Mouse (Mus musculus) lung, postnatal 25 days (tissue): ENCODE data around the gene Cep295nl.
"Not testable (repeated sequence)": the region's sequence is repeated elsewhere in the genome, so short reads cannot be mapped to it uniquely, and the experiment has no call there.

ENCODE experiments used
- DNase-seq: peaks from one replicate; pipeline ENCODE4 v3.0.0; 2022; ENCODE audit warnings: low spot score

Cep295nl gene

DNA sequence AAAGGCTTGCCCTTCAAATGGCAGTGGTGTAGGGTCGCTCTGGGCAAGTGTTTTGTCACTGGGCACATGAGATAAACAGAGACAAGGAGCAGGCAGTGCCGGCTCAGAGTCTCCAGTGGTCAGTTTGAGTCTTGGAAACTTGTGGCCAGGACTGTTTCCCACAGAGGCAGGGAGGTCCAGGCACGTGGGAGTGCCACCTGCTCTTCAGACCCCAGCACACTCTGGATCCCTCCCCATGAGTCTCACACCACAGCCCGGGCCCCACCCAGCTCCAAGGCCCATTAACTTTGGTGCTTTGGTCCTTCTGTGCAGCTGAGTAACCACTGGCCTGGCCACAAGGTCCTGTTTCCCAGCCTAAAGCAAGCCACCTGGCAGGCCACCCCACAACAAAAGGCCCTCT lies 20.3 kb downstream of the Cep295nl start:
- DNase-seq = no peak

DNA sequence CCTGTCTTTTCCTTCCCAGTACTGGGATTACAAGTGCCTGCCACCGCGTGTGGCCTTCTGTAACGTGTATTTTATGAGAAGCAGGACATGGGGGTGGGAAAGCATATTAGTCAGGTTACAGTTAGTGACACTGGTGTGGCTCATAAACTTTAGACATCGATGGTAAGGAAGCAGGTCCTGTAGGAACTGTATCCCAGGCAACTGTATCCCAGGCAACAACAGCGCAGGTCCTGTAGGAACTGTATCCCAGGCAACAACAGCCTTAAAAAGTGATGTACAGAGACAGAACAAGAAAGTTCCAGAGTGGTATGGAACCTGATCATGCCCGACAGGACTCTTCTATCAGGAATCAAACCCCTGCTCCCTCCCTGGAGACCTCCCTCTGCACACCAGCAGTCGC lies 20.8 kb downstream of the Cep295nl start:
- no peak for DNase-seq

- DNase-seq = peak; percentile 69
These were observed 23.6 kb downstream of the Cep295nl start for GRCm38 (mm10) chr11:118318678-118319077.

DNA sequence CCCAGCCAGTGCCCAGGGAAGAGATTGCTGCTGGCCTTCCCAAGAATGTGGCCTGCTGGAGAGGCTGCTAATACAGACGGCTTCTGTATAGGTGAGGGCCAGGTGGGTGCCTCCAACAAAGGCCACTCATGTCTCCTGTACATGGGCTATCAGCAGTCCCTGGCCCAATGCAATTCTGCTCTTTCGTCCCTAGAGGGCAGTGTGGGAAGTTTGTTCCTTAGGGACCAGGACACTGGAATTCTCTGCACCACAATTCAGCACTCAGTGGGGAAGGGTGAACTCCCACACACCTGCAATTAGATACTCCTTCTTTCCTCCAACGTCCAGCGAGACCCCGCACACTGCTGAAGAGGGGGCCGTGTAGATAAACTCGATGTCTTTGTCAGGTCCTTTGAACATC lies 25.2 kb downstream of the Cep295nl start:
- DNase-seq = peak; percentile 74

DNA sequence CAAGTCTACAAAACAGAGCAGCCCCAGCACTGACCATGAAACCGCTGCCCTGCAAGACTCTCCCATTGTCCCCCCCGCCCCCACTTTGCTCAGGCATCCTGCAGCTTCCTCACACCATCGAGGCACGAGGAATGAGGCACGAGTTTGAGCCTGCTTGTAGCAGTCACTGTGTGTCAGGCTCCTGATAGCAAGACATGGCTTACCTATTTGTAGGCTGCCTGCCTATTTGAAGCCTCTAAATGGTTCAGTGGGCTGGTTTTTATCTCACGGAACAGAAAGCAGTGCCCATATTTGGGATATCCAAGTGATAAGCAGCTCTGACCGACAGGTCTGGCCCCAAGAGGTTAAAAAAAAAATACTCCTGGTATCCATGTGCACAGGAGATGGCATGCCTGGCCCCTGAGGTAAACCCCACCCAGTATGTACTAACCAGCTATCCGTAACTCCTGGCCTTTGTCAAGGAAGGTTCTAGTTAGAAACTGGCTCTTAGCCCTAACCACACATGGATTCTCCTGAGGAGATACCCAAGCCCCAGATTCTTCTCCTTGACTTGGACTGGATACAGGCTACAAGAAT lies 26.0 kb downstream of the Cep295nl start:
- DNase-seq = no peak

DNA sequence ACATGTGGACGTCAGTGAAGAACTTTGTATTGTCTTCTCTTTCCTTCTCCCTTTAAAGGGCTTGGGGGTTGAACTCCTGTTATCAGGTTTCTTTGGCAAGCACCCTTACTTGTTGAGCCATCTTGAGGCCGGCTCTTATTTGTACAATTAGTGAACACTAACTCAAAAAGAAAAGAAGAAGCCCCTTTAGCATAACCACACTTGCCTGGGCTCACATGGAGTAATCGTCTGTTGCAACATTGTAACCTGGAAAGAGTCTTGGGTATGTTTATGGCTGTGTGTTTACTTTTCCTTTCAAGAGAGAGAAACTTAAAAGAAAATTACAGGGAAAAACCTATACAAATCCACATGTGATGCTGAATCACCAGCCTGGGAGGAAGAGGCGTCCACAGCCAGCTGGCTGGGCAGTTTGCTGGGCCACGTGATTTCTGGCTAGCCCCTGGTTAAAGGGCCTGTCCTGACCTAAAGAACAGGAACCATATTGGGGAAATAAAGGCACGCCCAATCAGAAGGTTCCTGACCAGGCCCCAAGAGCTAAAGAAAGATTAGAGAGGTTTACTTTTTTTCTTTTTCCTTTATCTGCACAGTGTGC lies 30.1 kb downstream of the Cep295nl start:
- no peak for DNase-seq

DNA sequence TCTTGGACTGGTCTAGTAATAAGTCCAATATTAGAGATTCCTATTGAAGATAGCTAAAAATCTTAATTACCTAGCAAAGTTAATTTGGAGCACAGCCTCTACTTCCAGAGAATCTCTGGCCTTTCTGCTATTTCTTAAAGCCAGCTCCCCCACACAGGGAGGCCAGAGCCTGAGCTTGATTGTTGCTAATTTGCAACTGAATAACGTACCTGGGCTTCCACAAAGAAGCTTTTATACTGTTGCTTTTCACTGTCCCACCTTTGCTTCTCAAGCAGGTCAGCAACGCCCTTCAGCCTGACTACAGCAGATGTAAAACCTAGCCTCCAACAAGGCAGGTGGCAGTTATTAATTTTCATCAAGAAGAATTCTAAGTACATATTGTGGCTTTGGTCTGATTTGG lies 34.3 kb downstream of the Cep295nl start:
- not testable (repeated sequence) for DNase-seq

DNA sequence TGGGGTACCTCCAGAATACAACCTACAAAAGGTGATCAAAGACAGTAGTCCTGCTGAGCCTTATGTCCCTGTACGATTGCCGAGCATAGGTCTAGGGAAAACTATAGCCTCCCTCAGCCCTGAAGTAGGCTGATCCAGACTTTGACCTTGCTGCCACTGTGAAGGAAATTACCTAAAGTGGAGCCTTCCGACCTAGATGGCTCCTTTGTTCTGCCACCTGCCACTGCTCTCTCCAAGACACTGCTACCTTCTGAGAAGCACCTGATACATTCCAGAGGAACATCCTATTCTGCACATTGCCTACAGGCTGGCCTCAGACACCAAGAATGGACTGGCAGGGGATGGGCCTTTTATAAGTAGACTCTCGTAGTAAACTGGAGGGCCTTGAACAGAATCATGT lies 38.3 kb downstream of the Cep295nl start:
- DNase-seq = not testable (repeated sequence)

DNA sequence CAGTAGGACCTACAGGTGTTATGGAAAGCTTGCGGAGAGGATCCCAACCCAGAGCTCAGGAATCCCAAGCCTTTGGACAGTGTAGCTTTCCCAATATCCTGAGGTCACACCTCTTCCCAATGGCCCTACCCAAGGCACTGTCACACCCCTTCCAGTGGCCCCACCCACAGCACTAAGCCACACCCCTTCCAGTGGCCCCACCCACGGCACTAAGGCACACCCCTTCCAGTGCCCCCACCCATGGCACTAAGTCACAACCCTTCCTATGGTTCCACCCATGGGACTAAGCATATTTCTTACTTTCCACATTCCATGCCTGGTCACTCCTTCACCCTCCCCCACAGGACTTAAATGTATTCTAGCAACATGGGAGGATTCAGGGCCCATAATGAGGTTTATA lies 43.5 kb downstream of the Cep295nl start:
- no peak for DNase-seq

DNA sequence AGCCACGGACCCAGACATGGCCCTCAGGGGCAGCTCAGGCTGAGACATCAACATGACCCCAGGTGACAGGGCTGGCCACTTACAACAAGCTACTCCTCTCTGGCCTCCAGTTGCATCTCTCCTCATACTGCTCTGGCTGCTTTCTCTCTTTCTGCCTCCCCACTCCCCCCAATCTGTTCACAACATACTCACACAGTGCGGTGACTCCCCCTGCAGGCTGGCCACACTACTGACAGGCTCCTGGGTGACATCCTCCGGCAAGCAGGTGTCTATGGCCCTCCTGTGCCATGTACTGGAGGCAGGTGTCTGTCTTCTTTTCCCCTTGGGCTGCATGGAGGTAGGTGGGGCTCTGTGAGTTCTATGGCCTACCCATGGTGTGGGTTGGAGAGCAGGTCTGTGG lies 44.3 kb downstream of the Cep295nl start:
- no peak for DNase-seq

DNA sequence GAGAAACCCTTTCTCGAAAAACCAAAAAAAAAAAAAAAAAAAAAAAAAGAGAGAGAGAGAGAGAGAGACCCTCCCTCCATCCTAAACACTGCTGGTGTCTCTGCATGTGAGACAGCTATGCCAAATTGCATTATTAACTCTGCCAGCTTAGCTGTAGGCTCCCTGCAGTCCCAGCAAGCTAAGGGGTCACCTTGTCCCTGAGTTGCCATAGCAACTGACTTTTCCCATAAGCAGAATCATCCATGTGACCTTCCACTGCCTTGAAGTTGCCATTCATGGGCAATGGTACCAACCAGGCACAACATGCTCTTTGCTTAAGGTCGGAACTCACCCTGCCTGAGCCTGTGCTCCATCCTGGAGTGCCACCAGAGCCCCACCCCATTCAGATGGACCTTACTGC lies 47.3 kb downstream of the Cep295nl start:
- DNase-seq = no peak

GRCm38 (mm10) chr11:118292671-118293070 lies 49.6 kb downstream of the Cep295nl start:
- no peak for DNase-seq

DNA sequence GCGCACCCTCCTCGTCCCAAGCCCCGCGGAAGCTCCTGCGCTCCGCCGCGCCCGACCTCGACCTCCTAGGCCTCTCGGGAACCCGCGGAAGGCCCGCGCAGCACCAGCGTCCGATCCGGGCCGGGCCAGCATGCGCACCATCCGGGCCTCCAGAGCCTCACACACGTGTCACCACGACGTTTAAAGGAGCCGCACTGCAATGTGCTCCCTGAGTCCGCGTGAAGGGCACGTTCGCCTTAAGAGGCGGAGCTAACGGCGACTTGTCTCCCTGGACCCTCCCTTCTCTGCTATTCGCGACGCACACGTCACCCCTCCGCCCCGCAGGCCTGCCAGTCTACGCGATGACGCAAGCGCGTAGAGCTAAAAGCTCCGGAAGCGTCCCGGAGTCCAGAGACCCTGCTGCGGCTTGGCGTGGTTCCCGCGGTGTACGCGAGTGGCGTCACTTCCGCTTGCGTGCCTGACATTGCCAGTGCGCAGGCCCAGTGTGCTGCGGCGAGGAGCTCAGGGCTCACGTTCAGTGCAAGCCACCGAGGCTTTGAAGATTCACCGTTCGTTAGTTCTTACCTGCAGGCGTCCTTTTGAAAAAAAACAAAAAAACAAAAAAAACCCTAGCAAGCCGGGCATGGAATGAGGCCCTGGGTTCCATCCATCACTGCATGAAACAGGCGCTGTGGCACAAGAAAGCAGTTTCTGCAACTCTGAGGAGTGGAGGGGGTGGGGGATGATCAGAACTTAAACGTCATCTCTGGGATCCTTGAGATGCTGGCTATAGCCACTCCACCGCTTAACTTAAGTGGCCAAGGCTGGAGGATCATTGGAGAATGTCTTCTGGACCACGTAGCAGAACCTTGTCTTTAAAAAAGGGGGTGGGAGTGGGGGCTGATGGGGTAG lies 52.1 kb downstream of the Cep295nl start, which contains the start of gene Usp36:
TSS of gene Usp36 (minus strand) at position 246 of the 891 bp plus-strand sequence.
- DNase-seq = peak; percentile 100

DNA sequence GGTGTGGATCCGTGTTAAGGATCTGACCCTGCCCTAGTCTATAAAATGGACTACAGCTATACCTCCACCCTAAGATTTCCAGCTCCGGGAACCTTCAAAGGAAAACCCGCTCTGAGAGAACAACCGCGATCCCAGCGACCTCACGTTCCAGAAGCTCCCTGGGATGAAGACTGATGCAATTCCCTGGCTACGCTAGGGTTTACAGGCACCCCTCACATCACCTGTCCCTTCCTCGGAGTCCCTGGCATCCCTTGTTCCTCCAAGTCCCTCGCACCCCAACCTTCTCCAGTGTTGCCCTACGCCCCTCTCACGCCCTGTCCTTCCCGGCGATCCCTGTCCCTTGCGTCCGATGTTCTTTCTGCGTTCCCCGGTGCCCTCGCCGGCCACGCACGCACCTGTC lies 52.7 kb downstream of the Cep295nl start:
- DNase-seq = no peak

DNA sequence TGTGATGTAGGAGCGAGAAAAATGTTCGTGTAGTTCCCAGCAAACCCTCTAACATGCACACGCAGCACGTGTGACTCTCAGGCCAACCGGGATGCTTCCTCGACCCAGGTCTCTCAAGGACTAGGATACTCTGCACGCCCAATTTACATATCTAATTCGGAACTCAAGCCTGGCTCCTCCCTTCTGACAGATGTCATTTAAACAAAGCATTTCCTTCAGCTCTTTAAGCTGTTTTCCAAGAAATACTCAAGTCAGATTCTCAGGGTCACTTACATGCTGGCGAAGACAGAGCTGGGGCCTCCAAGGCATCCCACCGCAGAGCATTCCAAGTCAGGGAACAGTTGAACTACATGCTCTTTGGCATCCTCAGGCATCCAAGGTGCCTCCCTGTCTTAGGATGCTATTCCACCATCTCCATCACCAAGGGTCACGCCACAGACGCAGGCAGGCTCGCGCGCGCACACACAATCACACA lies 53.2 kb downstream of the Cep295nl start:
- no peak for DNase-seq

DNA sequence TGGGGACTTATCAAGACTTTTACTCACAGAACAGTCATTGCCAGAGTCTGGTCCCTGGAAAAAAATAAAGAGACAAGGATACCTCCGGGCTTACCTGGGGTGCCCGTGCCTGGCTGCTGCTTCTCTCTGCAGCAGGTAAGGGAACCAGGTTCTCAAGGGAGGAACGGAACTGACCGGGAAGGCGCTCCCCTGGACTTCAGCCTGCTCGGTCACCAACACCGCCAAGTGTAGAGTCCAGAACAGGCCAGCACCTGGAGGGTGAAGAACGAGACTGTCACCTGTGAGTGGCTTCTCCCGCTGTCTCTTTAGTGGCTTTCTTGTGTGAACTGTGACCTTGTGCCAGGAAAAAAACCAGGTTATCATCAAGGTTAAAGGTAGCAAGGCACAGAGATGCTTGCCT lies 54.7 kb downstream of the Cep295nl start:
- DNase-seq = no peak

DNA sequence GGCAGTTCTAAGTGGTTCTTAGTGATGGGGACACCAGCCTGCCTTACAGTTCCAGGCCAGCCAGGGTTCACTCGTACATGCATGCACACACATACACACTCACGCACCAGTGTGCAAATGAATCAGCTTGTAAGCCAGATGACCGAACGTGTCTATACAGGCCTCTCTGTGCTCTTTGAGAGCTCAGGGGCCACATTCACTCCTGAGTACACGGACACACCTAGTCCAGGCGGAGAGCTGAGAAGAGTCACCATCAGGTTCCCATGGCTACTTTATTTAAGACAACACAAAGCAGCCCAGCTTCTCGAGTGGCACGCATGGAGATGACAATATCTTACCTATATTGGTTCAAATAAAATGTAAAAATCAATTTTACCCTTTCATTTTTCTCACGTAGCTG lies 55.9 kb downstream of the Cep295nl start:
- DNase-seq = no peak

- peak; percentile 62 for DNase-seq
These were observed 56.5 kb downstream of the Cep295nl start for GRCm38 (mm10) chr11:118285791-118286190.
